ENCODE assay signal across 22 mouse cellular contexts in genomic region chr11:31981830-31982229, GRCm38 (mm10). TPM values are rescaled to one million over a fixed set of nuclear protein-coding genes. Genes with fewer than 3 reads are reported as not detected.
"Had no signal": no experiment of that assay in that cellular context is flagged by ENCODE, and none has a peak within 500 bp of the region (broad histone marks: within the 10 kb centered on the region; RNA-seq: fewer than 3 reads in every experiment).

No protein-coding gene starts in this region.

- H3K4me3 ChIP-seq: megakaryocyte, embryonic 14.5 days; midbrain, embryonic 13.5 days; midbrain, embryonic 15.5 days; neural tube, embryonic 12.5 days had no signal

- H3K4me1 ChIP-seq: midbrain, embryonic 13.5 days; midbrain, embryonic 15.5 days; neural tube, embryonic 12.5 days had no signal

- H3K27ac ChIP-seq: midbrain, embryonic 13.5 days; midbrain, embryonic 15.5 days; neural tube, embryonic 12.5 days had no signal

- DNase-seq: lung, adult 18-20 months; lung, embryonic 14.5 days; lung, postnatal 10 days; lung, postnatal 4 days; retina, postnatal 1 day; right cerebral cortex, adult 18-20 months; right cerebral cortex, postnatal 25 days; right cerebral cortex, postnatal 4 days; spleen, adult 18-20 months; thymus, adult 18-20 months; thymus, postnatal 25 days had no signal

- H3K4me2 ChIP-seq: lung, embryonic 14.5 days; midbrain, embryonic 11.5 days; midbrain, embryonic 13.5 days; midbrain, embryonic 15.5 days; neural tube, embryonic 12.5 days had no signal

- H3K9ac ChIP-seq: lung, embryonic 14.5 days; midbrain, embryonic 13.5 days; midbrain, embryonic 15.5 days; neural tube, embryonic 12.5 days had no signal

- H3K36me3 ChIP-seq: midbrain, embryonic 13.5 days; midbrain, embryonic 15.5 days; neural tube, embryonic 12.5 days had no signal

- H3K9me3 ChIP-seq: midbrain, embryonic 15.5 days had no signal

- H3K27me3 ChIP-seq: megakaryocyte, embryonic 14.5 days; midbrain, embryonic 13.5 days; midbrain, embryonic 15.5 days; neural tube, embryonic 12.5 days had no signal

RNA-seq across cellular contexts. Expression of gene 4930524B15Rik, which starts 16.4 kb away (rescaled TPM):
- total RNA-seq: midbrain, postnatal 0 days; monocyte, adult 5-6 weeks; neutrophil, adult 5-6 weeks had no signal
- polyA plus RNA-seq: liver, embryonic 16.5 days; lung, embryonic 14.5 days; lung, embryonic 16.5 days; small intestine, adult 2 months had no signal
